Mouse (Mus musculus): ENCODE data around the gene Pik3cg. TPM values are rescaled to one million over a fixed set of nuclear protein-coding genes. Genes with fewer than 3 reads are reported as not detected.
A peak's percentile ranks its signal among the peaks of the same experiment; 100 is the strongest.

The Pik3cg gene
- polyA plus RNA-seq, 1 experiment: 37.6 TPM

GRCm38 (mm10) chr12:32143782-32144181 is 64.7 kb downstream of the Pik3cg start:
- H3K4me1 ChIP-seq (replicated peaks; ENCODE audit: control insufficient read depth, insufficient read depth, low read length): peaks cover 1% of the 10 kb centered on the region; the same call in 1 of the 2 replicates
- H3K27ac ChIP-seq (ENCODE audit: control insufficient read depth, insufficient read depth, low read length): no peak overlapping the region
- H3K27me3 ChIP-seq (ENCODE audit: control insufficient read depth, insufficient read depth, low read length): no peaks in the 10 kb centered on the region
- no peaks in the 10 kb centered on the region for H3K36me3 ChIP-seq (ENCODE audit: control insufficient read depth, insufficient read depth, low read length)
- TF ChIP-seq POLR2A (IDR thresholded peaks at IDR 0.05; ENCODE audit: control insufficient read depth, extremely low read depth, insufficient read depth, low read length, poor library complexity) (no peak), CTCF (IDR thresholded peaks at IDR 0.05; ENCODE audit: borderline replicate concordance, control insufficient read depth, extremely low read depth, insufficient read depth, low read length, poor library complexity) (no peak)
- H3K4me3 ChIP-seq (ENCODE audit: control insufficient read depth, insufficient read depth, low read length): no peak overlapping the region
- DNase-seq: no peak
- 61% methylated on average over 5 of the region's 5 CpGs for WGBS

- peaks cover 7% of the 10 kb centered on the region for H3K4me1 ChIP-seq (replicated peaks; ENCODE audit: control insufficient read depth, insufficient read depth, low read length)
- H3K4me3 ChIP-seq (ENCODE audit: control insufficient read depth, insufficient read depth, low read length): no peak overlapping the region
- H3K36me3 ChIP-seq (ENCODE audit: control insufficient read depth, insufficient read depth, low read length): no peaks in the 10 kb centered on the region
- no peak for TF ChIP-seq CTCF (IDR thresholded peaks at IDR 0.05; ENCODE audit: borderline replicate concordance, control insufficient read depth, extremely low read depth, insufficient read depth, low read length, poor library complexity)
- TF ChIP-seq POLR2A (IDR thresholded peaks at IDR 0.05; ENCODE audit: control insufficient read depth, extremely low read depth, insufficient read depth, low read length, poor library complexity): no peak
- 92% methylated on average over 4 of the region's 4 CpGs for WGBS
- H3K27me3 ChIP-seq (ENCODE audit: control insufficient read depth, insufficient read depth, low read length): no peaks in the 10 kb centered on the region
- DNase-seq: no peak
- no peak overlapping the region for H3K27ac ChIP-seq (ENCODE audit: control insufficient read depth, insufficient read depth, low read length)
These were observed 65.3 kb downstream of the Pik3cg start for GRCm38 (mm10) chr12:32143151-32143550.

GRCm38 (mm10) chr12:32141766-32142165 is 66.7 kb downstream of the Pik3cg start:
- no peak overlapping the region for H3K27ac ChIP-seq (ENCODE audit: control insufficient read depth, insufficient read depth, low read length)
- DNase-seq: no peak
- H3K4me3 ChIP-seq (ENCODE audit: control insufficient read depth, insufficient read depth, low read length): no peak overlapping the region
- no peaks in the 10 kb centered on the region for H3K27me3 ChIP-seq (ENCODE audit: control insufficient read depth, insufficient read depth, low read length)
- H3K36me3 ChIP-seq (ENCODE audit: control insufficient read depth, insufficient read depth, low read length): no peaks in the 10 kb centered on the region
- H3K4me1 ChIP-seq (replicated peaks; ENCODE audit: control insufficient read depth, insufficient read depth, low read length): peaks cover 7% of the 10 kb centered on the region
- TF ChIP-seq CTCF (IDR thresholded peaks at IDR 0.05; ENCODE audit: borderline replicate concordance, control insufficient read depth, extremely low read depth, insufficient read depth, low read length, poor library complexity): no peak
- no peak for TF ChIP-seq POLR2A (IDR thresholded peaks at IDR 0.05; ENCODE audit: control insufficient read depth, extremely low read depth, insufficient read depth, low read length, poor library complexity)

- peak; percentile 8 for DNase-seq
- TF ChIP-seq CTCF (IDR thresholded peaks at IDR 0.05; ENCODE audit: borderline replicate concordance, control insufficient read depth, extremely low read depth, insufficient read depth, low read length, poor library complexity) (no peak), POLR2A (IDR thresholded peaks at IDR 0.05; ENCODE audit: control insufficient read depth, extremely low read depth, insufficient read depth, low read length, poor library complexity) (no peak)
- Histone ChIP-seq H3K4me3 (ENCODE audit: control insufficient read depth, insufficient read depth, low read length) (no peak overlapping the region), H3K4me1 (replicated peaks; ENCODE audit: control insufficient read depth, insufficient read depth, low read length) (peaks cover 15% of the 10 kb centered on the region), H3K27me3 (ENCODE audit: control insufficient read depth, insufficient read depth, low read length) (no peaks in the 10 kb centered on the region), H3K27ac (ENCODE audit: control insufficient read depth, insufficient read depth, low read length) (no peak overlapping the region), H3K36me3 (ENCODE audit: control insufficient read depth, insufficient read depth, low read length) (no peaks in the 10 kb centered on the region)
- WGBS: 53% methylated on average over 5 of the region's 5 CpGs
These were observed 69.6 kb downstream of the Pik3cg start for GRCm38 (mm10) chr12:32138831-32139230.

GRCm38 (mm10) chr12:32138362-32138761 is 70.1 kb downstream of the Pik3cg start:
- peak; percentile 25 for DNase-seq
- Histone ChIP-seq H3K4me1 (replicated peaks; ENCODE audit: control insufficient read depth, insufficient read depth, low read length) (peaks cover 16% of the 10 kb centered on the region), H3K27me3 (ENCODE audit: control insufficient read depth, insufficient read depth, low read length) (no peaks in the 10 kb centered on the region), H3K27ac (ENCODE audit: control insufficient read depth, insufficient read depth, low read length) (no peak overlapping the region), H3K4me3 (ENCODE audit: control insufficient read depth, insufficient read depth, low read length) (no peak overlapping the region), H3K36me3 (ENCODE audit: control insufficient read depth, insufficient read depth, low read length) (no peaks in the 10 kb centered on the region)
- WGBS: 37% methylated on average over 9 of the region's 9 CpGs
- TF ChIP-seq POLR2A (IDR thresholded peaks at IDR 0.05; ENCODE audit: control insufficient read depth, extremely low read depth, insufficient read depth, low read length, poor library complexity) (no peak), CTCF (IDR thresholded peaks at IDR 0.05; ENCODE audit: borderline replicate concordance, control insufficient read depth, extremely low read depth, insufficient read depth, low read length, poor library complexity) (no peak)

- H3K27ac ChIP-seq (ENCODE audit: control insufficient read depth, insufficient read depth, low read length): no peak overlapping the region
- no peak overlapping the region for H3K4me3 ChIP-seq (ENCODE audit: control insufficient read depth, insufficient read depth, low read length)
- H3K27me3 ChIP-seq (ENCODE audit: control insufficient read depth, insufficient read depth, low read length): no peaks in the 10 kb centered on the region
- H3K4me1 ChIP-seq (replicated peaks; ENCODE audit: control insufficient read depth, insufficient read depth, low read length): peaks cover 16% of the 10 kb centered on the region
- H3K36me3 ChIP-seq (ENCODE audit: control insufficient read depth, insufficient read depth, low read length): no peaks in the 10 kb centered on the region
- no peak for TF ChIP-seq CTCF (IDR thresholded peaks at IDR 0.05; ENCODE audit: borderline replicate concordance, control insufficient read depth, extremely low read depth, insufficient read depth, low read length, poor library complexity)
- TF ChIP-seq POLR2A (IDR thresholded peaks at IDR 0.05; ENCODE audit: control insufficient read depth, extremely low read depth, insufficient read depth, low read length, poor library complexity): no peak
- no peak for DNase-seq
- 86% methylated on average over 2 of the region's 2 CpGs for WGBS
These were observed 70.9 kb downstream of the Pik3cg start for GRCm38 (mm10) chr12:32137542-32137941.

Data from thymus, adult 2 months (tissue).